Comparison of ENCODE assay signal across 16 mouse cellular contexts in genomic region chr13:74736396-74736795, GRCm38 (mm10).
"Had no signal": no experiment of that assay in that cellular context is flagged by ENCODE, and none has a peak within 500 bp of the region (broad histone marks: within the 10 kb centered on the region; RNA-seq: fewer than 3 reads in every experiment).

No protein-coding gene starts in this region.

- H3K4me3 ChIP-seq: kidney, embryonic 15.5 days; limb, embryonic 15.5 days; megakaryocyte, embryonic 14.5 days; midbrain, embryonic 15.5 days; stomach, embryonic 15.5 days had no signal

- H3K27ac ChIP-seq: kidney, embryonic 15.5 days; limb, embryonic 15.5 days; macrophage; midbrain, embryonic 15.5 days; stomach, embryonic 15.5 days had no signal

- DNase-seq: kidney, adult 2 months; kidney, postnatal 36 days; layer of hippocampus, adult 9-11 months; layer of hippocampus, postnatal 36 days; lung, embryonic 14.5 days; lung, postnatal 10 days; right cerebral cortex, adult 18-20 months; thymus, adult 2 months; thymus, postnatal 25 days had no signal

- H3K27me3 ChIP-seq: kidney, embryonic 15.5 days; limb, embryonic 15.5 days; megakaryocyte, embryonic 14.5 days; midbrain, embryonic 15.5 days; stomach, embryonic 15.5 days had no signal

- H3K9ac ChIP-seq: kidney, embryonic 15.5 days; limb, embryonic 15.5 days; lung, embryonic 14.5 days; midbrain, embryonic 15.5 days; stomach, embryonic 15.5 days had no signal

- H3K4me1 ChIP-seq: kidney, embryonic 15.5 days; limb, embryonic 15.5 days; midbrain, embryonic 15.5 days; stomach, embryonic 15.5 days had no signal

- H3K4me2 ChIP-seq: kidney, embryonic 15.5 days; limb, embryonic 15.5 days; lung, embryonic 14.5 days; midbrain, embryonic 11.5 days; midbrain, embryonic 15.5 days; stomach, embryonic 15.5 days had no signal

- ATAC-seq: midbrain, embryonic 15.5 days had no signal

- H3K36me3 ChIP-seq: midbrain, embryonic 15.5 days had no signal

- H3K9me3 ChIP-seq: kidney, embryonic 15.5 days; limb, embryonic 15.5 days; megakaryocyte, embryonic 14.5 days; midbrain, embryonic 15.5 days; stomach, embryonic 15.5 days had no signal
